Mouse (Mus musculus) testis, adult 2 months (tissue): ENCODE data around the gene Dnajc5.

Experiments
- CTCF ChIP-seq: fragments of 200-500 bp; IDR thresholded peaks from 2 replicates; pipeline ENCODE4 v1.5.1; 2012; ENCODE audit warnings: low read depth, mild to moderate bottlenecking, inconsistent platforms, low read length, moderate library complexity; ENCODE audit not compliant: control insufficient read depth, insufficient read depth, insufficient replicate concordance
- POLR2A ChIP-seq: fragments of 200-500 bp; IDR thresholded peaks from 2 replicates; pipeline ENCODE4 v1.6.1; 2012; ENCODE audit warnings: low read depth, mild to moderate bottlenecking, inconsistent platforms, low read length, moderate library complexity; ENCODE audit not compliant: control insufficient read depth

- no peak for TF ChIP-seq POLR2A
- TF ChIP-seq CTCF: no peak
Measured at GRCm38 (mm10) chr2:181569856-181570255, 49.6 kb downstream of the Dnajc5 start.
